Mouse (Mus musculus): ENCODE results near the gene Clptm1. TPM values are rescaled to one million over a fixed set of nuclear protein-coding genes. Genes with fewer than 3 reads are reported as not detected.

Clptm1 gene
- polyA plus RNA-seq (2012; ENCODE audit: low replicate concordance): 187 and 280 TPM in 2 replicates

GRCm38 (mm10) chr7:19664955-19665841, at the start of gene Clptm1:
Gene Clptm1, minus strand, starts transcription at chr7:19665033.

GRCm38 (mm10) chr7:19698907-19699826, 34.3 kb upstream of the Clptm1 start, which contains the start of gene Apoe:
Gene Apoe, minus strand, starts transcription at chr7:19699188.

GRCm38 (mm10) chr7:19691873-19692865, 27.3 kb upstream of the Clptm1 start, which contains the start of gene Apoc1:
Gene Apoc1, minus strand, starts transcription at chr7:19692660.

GRCm38 (mm10) chr7:19681202-19681694, 16.4 kb upstream of the Clptm1 start, which contains the start of the genes Gm44805 and Apoc4:
Gene Gm44805, minus strand, starts transcription at chr7:19681423.
Gene Apoc4, minus strand, starts transcription at chr7:19681479.

GRCm38 (mm10) chr7:19677872-19678271, 13.0 kb upstream of the Clptm1 start, which contains the start of gene Apoc2:
Gene Apoc2, minus strand, starts transcription at chr7:19677941.

GRCm38 (mm10) chr7:19629361-19629734, 35.5 kb downstream of the Clptm1 start, which contains the start of gene Relb:
Gene Relb, minus strand, starts transcription at chr7:19629438.

GRCm38 (mm10) chr7:19603849-19604605, 60.8 kb downstream of the Clptm1 start, which contains the start of gene Clasrp:
Gene Clasrp, minus strand, starts transcription at chr7:19604486.

Other genes with a start within 250 kb of the Clptm1 start
- gene Mark4, start 206.2 kb downstream of the Clptm1 start, polyA plus RNA-seq (2012; ENCODE audit: low replicate concordance): 18.3 and 53.5 TPM in 2 replicates
- 0.96 and 3.4 TPM in 2 replicates for gene Exoc3l2, start 201.7 kb downstream of the Clptm1 start, polyA plus RNA-seq (2012; ENCODE audit: low replicate concordance)
- gene Bloc1s3, start 156.7 kb downstream of the Clptm1 start, polyA plus RNA-seq (2012; ENCODE audit: low replicate concordance): 5.1 and 6.1 TPM in 2 replicates
- gene Trappc6a, start 156.6 kb downstream of the Clptm1 start, polyA plus RNA-seq (2012; ENCODE audit: low replicate concordance): 53.1 and 54.0 TPM in 2 replicates
- gene Nkpd1, start 147.2 kb downstream of the Clptm1 start, polyA plus RNA-seq (2012; ENCODE audit: low replicate concordance): 0.13 and 0.14 TPM in 2 replicates
- 143 and 152 TPM in 2 replicates for gene Ppp1r37, start 102.0 kb downstream of the Clptm1 start, polyA plus RNA-seq (2012; ENCODE audit: low replicate concordance)
- 10.0 and 11.1 TPM in 2 replicates for gene Zfp296, start 87.7 kb downstream of the Clptm1 start, polyA plus RNA-seq (2012; ENCODE audit: low replicate concordance)
- 22.7 and 43.0 TPM in 2 replicates for gene Gemin7, start 87.4 kb downstream of the Clptm1 start, polyA plus RNA-seq (2012; ENCODE audit: low replicate concordance)
- gene Clasrp, start 60.5 kb downstream of the Clptm1 start, polyA plus RNA-seq (2012; ENCODE audit: low replicate concordance): 117 and 363 TPM in 2 replicates
- gene Relb, start 35.6 kb downstream of the Clptm1 start, polyA plus RNA-seq (2012; ENCODE audit: low replicate concordance): 13.7 and 26.5 TPM in 2 replicates
- gene Apoc2, start 12.9 kb upstream of the Clptm1 start, polyA plus RNA-seq (2012; ENCODE audit: low replicate concordance): not detected in 2 replicates
- not detected in 2 replicates for gene Gm44805, start 16.4 kb upstream of the Clptm1 start, polyA plus RNA-seq (2012; ENCODE audit: low replicate concordance)
- gene Apoc4, start 16.4 kb upstream of the Clptm1 start, polyA plus RNA-seq (2012; ENCODE audit: low replicate concordance): not detected in 2 replicates
- gene Apoc1, start 27.6 kb upstream of the Clptm1 start, polyA plus RNA-seq (2012; ENCODE audit: low replicate concordance): 0.99 TPM in 1 of 2 replicates, not detected in the other
- 178 and 422 TPM in 2 replicates for gene Apoe, start 34.2 kb upstream of the Clptm1 start, polyA plus RNA-seq (2012; ENCODE audit: low replicate concordance)
- gene Tomm40, start 50.4 kb upstream of the Clptm1 start, polyA plus RNA-seq (2012; ENCODE audit: low replicate concordance): 213 and 277 TPM in 2 replicates
- 4.9 and 6.0 TPM in 2 replicates for gene Nectin2, start 85.5 kb upstream of the Clptm1 start, polyA plus RNA-seq (2012; ENCODE audit: low replicate concordance)
- gene Bcam, start 106.0 kb upstream of the Clptm1 start, polyA plus RNA-seq (2012; ENCODE audit: low replicate concordance): 6.0 and 6.9 TPM in 2 replicates
- 0.51 TPM in 1 of 2 replicates, not detected in the other for gene Cblc, start 131.8 kb upstream of the Clptm1 start, polyA plus RNA-seq (2012; ENCODE audit: low replicate concordance)
- gene Bcl3, start 157.7 kb upstream of the Clptm1 start, polyA plus RNA-seq (2012; ENCODE audit: low replicate concordance): 67.9 and 83.4 TPM in 2 replicates
- gene Gm19345, start 187.0 kb upstream of the Clptm1 start, polyA plus RNA-seq (2012; ENCODE audit: low replicate concordance): not detected in 2 replicates
- 3.5 and 10.5 TPM in 2 replicates for gene Ceacam16, start 196.3 kb upstream of the Clptm1 start, polyA plus RNA-seq (2012; ENCODE audit: low replicate concordance)
- gene Ceacam19, start 222.9 kb upstream of the Clptm1 start, polyA plus RNA-seq (2012; ENCODE audit: low replicate concordance): not detected in 2 replicates

Measured in leukemia stem cell, adult 10-12 weeks (primary cell).